In the genomic region with DNA sequence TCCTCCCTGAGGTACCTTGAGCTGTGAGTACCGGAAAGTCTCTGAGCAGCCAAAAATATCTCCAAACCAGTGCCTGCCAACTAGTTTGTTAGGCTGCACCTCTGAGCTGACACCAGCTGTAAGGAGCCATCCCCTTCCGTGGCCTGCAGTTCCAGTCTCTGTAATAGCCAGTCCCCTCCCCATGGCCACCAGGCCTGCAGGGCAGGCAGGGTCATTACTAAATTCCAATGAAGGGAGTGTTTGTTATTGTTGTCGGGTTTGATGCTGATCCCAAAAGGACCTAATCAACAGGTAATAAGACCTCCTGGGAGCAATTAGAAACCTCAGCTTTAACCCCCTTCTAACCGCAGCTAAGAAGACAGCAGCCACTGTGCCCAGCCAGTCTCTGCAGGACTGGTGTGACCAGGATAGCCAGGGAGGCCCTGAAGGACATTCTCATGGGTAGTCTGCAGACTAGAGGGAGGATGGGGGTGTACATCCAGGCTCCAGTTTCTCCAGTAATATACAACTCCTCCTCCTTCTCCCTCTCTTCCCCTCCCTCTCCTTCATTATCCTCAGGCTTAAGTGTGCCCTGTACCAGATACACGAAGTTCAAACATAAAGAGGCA, we compare ENCODE assay signal across 29 mouse cellular contexts.
DNase-seq lines count a peak whose midpoint lies in the region; ATAC-seq and TF ChIP-seq lines count a peak whose summit lies in the region.
"Had no signal": no experiment of that assay in that cellular context is flagged by ENCODE, and none has a peak within 500 bp of the region (broad histone marks: within the 10 kb centered on the region; RNA-seq: fewer than 3 reads in every experiment).

No protein-coding gene starts in this region.

- H3K4me1 ChIP-seq in forebrain, embryonic 10.5 days: peaks cover 32% of the 10 kb centered on the region
- H3K4me1 ChIP-seq in forebrain, embryonic 15.5 days: no peaks in the 10 kb centered on the region
- no peaks in the 10 kb centered on the region for H3K4me1 ChIP-seq in kidney, postnatal 0 days (replicated peaks; ENCODE audit: insufficient read depth, low read length)
- peaks cover 12% of the 10 kb centered on the region for H3K4me1 ChIP-seq in limb, embryonic 10.5 days
- H3K4me1 ChIP-seq: intestine, embryonic 15.5 days; liver, embryonic 12.5 days had no signal

- no peak for TF ChIP-seq CTCF in kidney, postnatal 0 days (IDR thresholded peaks at IDR 0.05; ENCODE audit: low read depth)

- H3K36me3 ChIP-seq in forebrain, embryonic 10.5 days (replicated peaks): no peaks in the 10 kb centered on the region
- H3K36me3 ChIP-seq in forebrain, embryonic 15.5 days: no peaks in the 10 kb centered on the region
- H3K36me3 ChIP-seq in kidney, postnatal 0 days (ENCODE audit: insufficient read depth, low read length): no peaks in the 10 kb centered on the region
- H3K36me3 ChIP-seq in limb, embryonic 10.5 days: no peaks in the 10 kb centered on the region
- H3K36me3 ChIP-seq: intestine, embryonic 15.5 days; liver, embryonic 12.5 days had no signal

- no peak overlapping the region for H3K9ac ChIP-seq in forebrain, embryonic 15.5 days (replicated peaks)
- no peak overlapping the region for H3K9ac ChIP-seq in kidney, postnatal 0 days (ENCODE audit: low read depth, low read length)
- H3K9ac ChIP-seq: forebrain, postnatal 0 days; intestine, embryonic 15.5 days; liver, embryonic 12.5 days; liver, postnatal 0 days had no signal

- no peak for DNase-seq in forebrain, embryonic 10.5 days (ENCODE audit: extremely low spot score, low spot score)
- DNase-seq in kidney, postnatal 0 days (ENCODE audit: low spot score): peak; percentile 41
- DNase-seq in kidney, adult 8-10 months: no peak
- peak; percentile 56 for DNase-seq in limb, embryonic 10.5 days (ENCODE audit: low spot score)
- DNase-seq in thymus, postnatal 36 days: no peak
- no peak for DNase-seq in right cerebral cortex, postnatal 36 days (ENCODE audit: low spot score in 2 of 2)
- DNase-seq: adrenal gland, postnatal 10 days; cerebellum, adult 8-10 months; cerebellum, postnatal 25 days; forebrain, postnatal 0 days; gastrocnemius, postnatal 14 days; kidney, adult 9 months; kidney, postnatal 25 days; left cerebral cortex, postnatal 4 days; liver, postnatal 0 days; lung, postnatal 36 days; right cerebral cortex, adult 18-20 months; right cerebral cortex, postnatal 4 days; thymus, adult 2 months; thymus, postnatal 4 days had no signal

- H3K4me3 ChIP-seq in forebrain, embryonic 10.5 days: no peak overlapping the region
- no peak overlapping the region for H3K4me3 ChIP-seq in forebrain, embryonic 15.5 days
- no peak overlapping the region for H3K4me3 ChIP-seq in kidney, postnatal 0 days (replicated peaks; ENCODE audit: low read depth, low read length)
- no peak overlapping the region for H3K4me3 ChIP-seq in limb, embryonic 10.5 days
- H3K4me3 ChIP-seq: intestine, embryonic 15.5 days; liver, embryonic 12.5 days had no signal

- no peak for ATAC-seq in forebrain, embryonic 15.5 days (replicated peaks)
- no peak for ATAC-seq in kidney, postnatal 0 days (replicated peaks; ENCODE audit: low FRiP score, low read depth)
- ATAC-seq: forebrain, postnatal 0 days; hindbrain, embryonic 16.5 days; intestine, embryonic 15.5 days; liver, embryonic 12.5 days; liver, postnatal 0 days; midbrain, embryonic 16.5 days; Patski had no signal

- 35% methylated on average over 5 of the region's 5 CpGs for WGBS in forebrain, embryonic 10.5 days
- 32% methylated on average over 5 of the region's 5 CpGs for WGBS in forebrain, embryonic 15.5 days
- 26% methylated on average over 5 of the region's 5 CpGs for WGBS in kidney, postnatal 0 days
- WGBS in limb, embryonic 10.5 days: 23% methylated on average over 5 of the region's 5 CpGs

- no peaks in the 10 kb centered on the region for H3K9me3 ChIP-seq in forebrain, embryonic 10.5 days
- no peaks in the 10 kb centered on the region for H3K9me3 ChIP-seq in forebrain, embryonic 15.5 days
- no peaks in the 10 kb centered on the region for H3K9me3 ChIP-seq in kidney, postnatal 0 days (replicated peaks; ENCODE audit: low read length)
- H3K9me3 ChIP-seq in limb, embryonic 10.5 days (replicated peaks): no peaks in the 10 kb centered on the region
- H3K9me3 ChIP-seq: intestine, embryonic 15.5 days; liver, embryonic 12.5 days had no signal

- H3K4me2 ChIP-seq in forebrain, embryonic 15.5 days (replicated peaks): no peak overlapping the region
- no peak overlapping the region for H3K4me2 ChIP-seq in kidney, postnatal 0 days (ENCODE audit: low read length)
- H3K4me2 ChIP-seq: heart, embryonic 11.5 days; intestine, embryonic 15.5 days; liver, embryonic 12.5 days; midbrain, embryonic 11.5 days had no signal

- H3K27me3 ChIP-seq in forebrain, embryonic 10.5 days (ENCODE audit: poor library complexity, severe bottlenecking): peaks cover 3% of the 10 kb centered on the region; the same call in 1 of the 2 replicates
- no peaks in the 10 kb centered on the region for H3K27me3 ChIP-seq in forebrain, embryonic 15.5 days
- no peaks in the 10 kb centered on the region for H3K27me3 ChIP-seq in kidney, postnatal 0 days (ENCODE audit: insufficient read depth, low read length)
- H3K27me3 ChIP-seq in limb, embryonic 10.5 days (ENCODE audit: low read depth, poor library complexity, severe bottlenecking): no peaks in the 10 kb centered on the region
- H3K27me3 ChIP-seq: intestine, embryonic 15.5 days; liver, embryonic 12.5 days had no signal

- H3K27ac ChIP-seq in forebrain, embryonic 10.5 days: peak overlapping the region; percentile 15; the same call in 1 of the 2 replicates
- no peak overlapping the region for H3K27ac ChIP-seq in forebrain, embryonic 15.5 days (replicated peaks)
- H3K27ac ChIP-seq in kidney, postnatal 0 days: no peak overlapping the region
- peak overlapping the region; percentile 38 for H3K27ac ChIP-seq in limb, embryonic 10.5 days
- H3K27ac ChIP-seq: intestine, embryonic 15.5 days; liver, embryonic 12.5 days; stomach, postnatal 0 days had no signal

Comparison
In these comparisons a context has a peak if more than half of its experiments do, and no peak if none do; other contexts are left out.
1. DNase-seq: peak in kidney, postnatal 0 days (single experiment) and limb, embryonic 10.5 days (single experiment); none in forebrain, embryonic 10.5 days (single experiment), kidney, adult 8-10 months (0 of 2), thymus, postnatal 36 days (0 of 2) and right cerebral cortex, postnatal 36 days (0 of 2).
2. H3K27ac ChIP-seq: peak in forebrain, embryonic 10.5 days (single experiment) and limb, embryonic 10.5 days (single experiment); none in forebrain, embryonic 15.5 days (single experiment) and kidney, postnatal 0 days (single experiment).